Mouse (Mus musculus) myocyte (in vitro differentiated cells): ENCODE results near the gene Hspa1b.

Experiments
- MAX ChIP-seq: IDR thresholded peaks from one replicate; pipeline ENCODE4 v1.6.1; 2011; ENCODE audit warnings: low read depth, mild to moderate bottlenecking, control low read depth
- MYOD1 ChIP-seq, 3 experiments: IDR thresholded peaks; one replicate each; pipeline ENCODE4 v1.6.1; 2011; ENCODE audit warnings: control low read depth in 2 of 3, low read depth in 2 of 3, mild to moderate bottlenecking in 2 of 3, moderate library complexity in 1 of 3; ENCODE audit not compliant: insufficient read length in 2 of 3, control insufficient read depth in 1 of 3
- TCF12 ChIP-seq: IDR thresholded peaks from one replicate; pipeline ENCODE4 v1.6.1; 2011; ENCODE audit warnings: mild to moderate bottlenecking, control low read depth; ENCODE audit not compliant: poor library complexity, insufficient read depth, severe bottlenecking

GRCm38 (mm10) chr17:34954831-34955230 is 4.2 kb downstream of the Hspa1b start:
- no peak for TF ChIP-seq MYOD1 (IDR thresholded peaks at IDR 0.05; ENCODE audit: control insufficient read depth in 1 of 3, insufficient read length in 2 of 3, low read depth in 2 of 3)
- TF ChIP-seq TCF12: no peak
- TF ChIP-seq MAX: no peak
